Mouse (Mus musculus) adrenal gland (tissue): ENCODE results near the gene Slc46a1.

Experiments used
- intact Hi-C: fragments of 180-260 bp; cut with DNase I; formaldehyde crosslinking; loops from one replicate; pipeline ENCODE4 v1.15.1; 2025
- long read RNA-seq, 2 experiments: library from polyadenylated mRNA; unstranded; transcript quantifications; one replicate each; pipeline ENCODE4 v2.0.0; 2020; ENCODE audit warnings: borderline replicate concordance in 1 of 2; ENCODE audit not compliant: insufficient replicate concordance in 1 of 2

Slc46a1 gene
- long read RNA-seq, experiment 1, transcript Slc46a1-201 (5 exons, 1,978 nt) = major isoform, 21 of 24 reads
- long read RNA-seq, experiment 1, partial matches to known transcripts = 2 of 24 reads
- long read RNA-seq, experiment 1, other reads (novel, unspliced or antisense) = 0 of 24 reads
- long read RNA-seq, experiment 2, transcript Slc46a1-201 (5 exons, 1,978 nt) = major isoform, 37 of 39 reads
- long read RNA-seq, experiment 2, partial matches to known transcripts = 0 of 39 reads
- long read RNA-seq, experiment 2, other reads (novel, unspliced or antisense) = 1 of 39 reads

GRCm38 (mm10) chr11:78465568-78466180 lies at the start of gene Slc46a1:
Gene Slc46a1, plus strand, starts transcription at chr11:78465697.
- intact Hi-C loops = no loop called here

DNA sequence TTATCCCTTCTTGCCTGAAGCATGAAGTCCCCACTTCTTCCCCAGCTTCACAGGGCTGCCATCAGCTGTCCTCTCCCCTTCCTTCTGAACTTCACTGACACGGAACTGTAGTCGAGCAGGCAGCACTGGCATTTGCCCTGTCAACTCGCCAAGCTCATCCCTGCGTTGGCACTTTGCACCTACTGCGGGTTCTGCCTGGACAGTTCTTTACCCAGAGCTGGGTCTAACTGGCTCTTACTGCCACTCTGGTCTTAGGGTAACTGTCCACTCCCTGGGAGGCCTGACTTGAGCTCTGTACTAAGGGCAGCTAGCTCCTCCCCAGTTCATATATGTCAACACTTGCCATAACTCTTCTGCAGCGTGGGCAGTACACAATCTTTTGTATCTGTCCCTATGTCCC lies 48.6 kb upstream of the Slc46a1 start:
- intact Hi-C loops = no loop called here

- intact Hi-C loops = no loop called here
Measured at GRCm38 (mm10) chr11:78420263-78420889, 45.1 kb upstream of the Slc46a1 start.

- intact Hi-C loops = no loop called here
Measured at GRCm38 (mm10) chr11:78421201-78422009, 44.1 kb upstream of the Slc46a1 start.

DNA sequence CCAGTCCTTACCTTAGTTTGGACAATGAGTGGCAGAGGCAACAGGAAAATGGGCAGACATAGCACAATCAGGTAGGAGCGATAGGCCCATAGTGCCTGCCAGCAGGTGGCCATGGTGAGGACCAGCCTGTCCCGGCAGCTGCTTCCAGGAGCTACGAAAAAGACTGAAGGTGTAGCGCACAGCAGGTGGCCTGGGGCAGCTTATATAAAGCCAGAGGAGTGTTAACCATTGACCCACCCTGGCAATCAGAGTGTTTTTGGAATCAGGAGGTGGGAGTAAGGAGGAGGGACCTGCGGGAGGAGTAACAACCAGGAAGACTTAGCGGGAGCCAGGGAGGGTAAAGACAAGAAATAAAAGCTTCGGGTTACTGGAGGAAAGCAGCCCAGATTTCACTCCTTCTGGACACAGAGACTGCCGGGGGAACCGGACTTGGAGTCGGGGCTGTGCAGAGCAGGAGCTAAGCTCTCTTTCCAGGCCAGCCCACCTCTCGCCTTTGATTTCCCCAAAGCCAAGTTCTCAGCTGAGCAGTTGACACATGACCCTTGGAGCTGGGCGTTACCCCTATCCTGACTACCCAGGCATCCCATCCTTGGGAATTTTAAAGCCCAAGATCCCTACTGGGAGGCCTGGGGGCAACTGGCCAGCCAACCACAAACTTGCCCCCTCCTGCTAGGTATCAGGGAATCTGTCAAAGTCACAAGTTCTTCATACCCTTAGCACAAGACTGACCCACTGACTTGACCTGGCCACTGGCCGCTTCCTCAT lies 43.3 kb upstream of the Slc46a1 start, which contains the start of gene Slc13a2:
Slc13a2 (minus strand) TSS at position 163 of the 765 bp plus-strand sequence.
- intact Hi-C loops = no loop called here

- intact Hi-C loops = no loop called here
Measured at GRCm38 (mm10) chr11:78424352-78424751, 41.1 kb upstream of the Slc46a1 start.

DNA sequence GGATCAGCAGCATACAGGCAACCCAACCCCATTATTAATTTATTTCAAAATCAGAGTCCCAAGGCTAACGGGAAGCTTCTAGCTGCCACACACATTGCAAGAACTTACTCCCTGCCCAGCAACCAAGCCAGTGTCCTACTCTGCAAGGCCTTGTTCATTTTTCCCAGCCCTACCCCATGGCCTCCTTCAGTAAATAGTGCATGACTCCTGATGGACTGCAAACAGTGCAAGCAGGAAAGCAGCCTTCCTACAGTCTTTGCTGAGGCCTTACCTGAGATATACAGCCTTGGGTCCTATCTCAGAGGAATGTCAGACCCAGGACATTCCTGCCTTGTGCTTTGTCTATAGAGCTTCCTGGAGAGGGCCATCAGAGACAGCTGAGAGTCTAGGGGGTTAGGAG lies 39.9 kb upstream of the Slc46a1 start:
- intact Hi-C loops = no loop called here

- intact Hi-C loops = no loop called here
Measured at GRCm38 (mm10) chr11:78427655-78428054, 37.8 kb upstream of the Slc46a1 start.

DNA sequence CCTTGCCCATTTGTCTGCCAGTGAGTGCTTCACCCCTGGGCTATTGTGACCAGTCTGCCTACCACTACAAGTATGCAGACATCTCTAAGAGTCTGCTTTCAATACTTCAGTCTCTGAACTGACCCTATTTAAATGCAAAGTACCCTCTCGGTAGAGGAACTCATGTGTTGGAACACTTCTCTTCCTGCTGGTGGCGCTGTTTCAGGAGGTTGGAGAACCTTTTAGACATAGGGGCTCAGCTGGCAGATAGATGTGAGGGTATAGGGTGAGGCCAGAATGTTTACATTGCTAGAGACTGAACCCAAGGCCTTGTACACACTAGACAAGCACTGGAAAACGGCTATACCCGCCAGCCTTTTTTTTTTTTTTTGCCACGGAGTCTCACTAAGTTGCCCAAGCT lies 37.2 kb upstream of the Slc46a1 start:
- intact Hi-C loops = no loop called here

- intact Hi-C loops = no loop called here
Measured at GRCm38 (mm10) chr11:78430195-78430878, 35.2 kb upstream of the Slc46a1 start.

DNA sequence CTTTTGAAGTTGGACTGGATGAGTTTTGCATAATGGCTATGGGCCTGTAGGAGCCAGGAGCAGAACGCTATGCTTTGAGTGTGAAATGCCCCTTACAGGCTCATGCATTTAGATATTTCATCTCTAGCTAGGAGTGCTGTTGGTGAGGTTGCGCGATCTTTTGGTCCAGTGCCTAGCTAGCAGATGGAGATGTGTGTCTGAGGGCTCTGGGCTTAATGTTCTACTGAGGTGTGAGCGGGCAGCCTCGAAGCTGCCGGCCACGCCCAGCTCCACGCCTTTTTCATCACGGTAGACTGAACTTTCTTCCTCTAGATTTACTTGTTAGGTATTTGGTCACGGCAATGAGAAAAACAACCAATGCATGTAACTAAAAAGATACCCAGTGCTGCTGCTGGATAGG lies 34.3 kb upstream of the Slc46a1 start:
- intact Hi-C loops = no loop called here

- intact Hi-C loops = no loop called here
Measured at GRCm38 (mm10) chr11:78434052-78434451, 31.4 kb upstream of the Slc46a1 start.

GRCm38 (mm10) chr11:78435776-78436349 lies 29.6 kb upstream of the Slc46a1 start:
- intact Hi-C loops = no loop called here

- intact Hi-C loops = no loop called here
Measured at GRCm38 (mm10) chr11:78437182-78437581, 28.3 kb upstream of the Slc46a1 start.

GRCm38 (mm10) chr11:78438399-78438930 lies 27.0 kb upstream of the Slc46a1 start:
- intact Hi-C loops = no loop called here

- intact Hi-C loops = no loop called here
Measured at GRCm38 (mm10) chr11:78443115-78443514, 22.4 kb upstream of the Slc46a1 start.

GRCm38 (mm10) chr11:78447168-78447567 lies 18.3 kb upstream of the Slc46a1 start:
- intact Hi-C loops = no loop called here

DNA sequence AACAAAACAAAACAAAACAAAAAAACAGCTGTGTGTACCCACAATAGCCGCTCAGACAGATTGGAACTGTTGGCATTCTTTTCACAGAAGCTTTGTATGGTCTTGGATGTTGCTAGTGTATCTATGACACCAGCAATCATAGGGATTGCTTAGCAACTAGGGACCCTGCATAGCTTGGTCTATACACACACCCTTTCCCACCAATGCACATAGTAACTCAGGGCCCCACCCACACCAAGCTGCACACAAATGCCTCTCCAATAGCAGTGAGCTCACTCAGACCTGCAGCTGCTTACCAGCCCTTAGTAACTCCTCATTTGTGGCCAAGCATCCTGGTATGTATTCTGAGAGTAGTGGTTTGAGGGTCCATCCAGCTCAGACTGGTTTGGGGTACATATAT lies 17.3 kb upstream of the Slc46a1 start:
- intact Hi-C loops = no loop called here

- intact Hi-C loops = loop anchor here (5.0 kb wide), 1 partner anchor 93 kb away; no protein-coding TSS in a partner anchor
Measured at GRCm38 (mm10) chr11:78450337-78450736, 15.2 kb upstream of the Slc46a1 start.

DNA sequence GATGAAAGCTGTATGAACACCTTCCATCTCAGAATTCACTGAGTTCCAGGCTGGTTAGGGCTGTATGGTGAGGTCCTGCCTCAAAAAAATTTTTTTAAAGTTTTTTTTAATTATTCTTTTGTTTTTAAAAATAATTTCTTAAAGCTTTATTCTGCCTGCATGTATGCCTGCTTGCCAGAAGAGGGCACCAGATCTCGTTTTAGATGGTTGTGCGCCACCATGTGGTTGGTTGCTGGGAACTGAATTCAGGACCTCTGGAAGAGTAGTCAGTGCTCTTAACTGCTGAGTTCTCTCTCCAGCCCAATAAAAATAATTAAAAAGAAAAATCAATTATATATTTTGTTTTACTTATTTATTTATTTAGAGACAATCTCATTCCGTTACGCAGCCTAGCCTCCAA lies 11.8 kb upstream of the Slc46a1 start:
- intact Hi-C loops = loop anchor here (5.0 kb wide), 1 partner anchor 96 kb away; no protein-coding TSS in a partner anchor
